Mouse (Mus musculus) small intestine, adult 2 months (tissue): ENCODE measurements around the gene Iscu.
"Not testable (repeated sequence)": the region's sequence is repeated elsewhere in the genome, so short reads cannot be mapped to it uniquely, and the experiment has no call there.

Experiments
- CTCF ChIP-seq: fragments of 200-500 bp; IDR thresholded peaks from 2 replicates; pipeline ENCODE4 v1.5.1; 2012; ENCODE audit warnings: low read depth, mild to moderate bottlenecking, control low read depth, inconsistent platforms, low read length, moderate library complexity, mixed read lengths; ENCODE audit not compliant: insufficient replicate concordance, insufficient read length; ENCODE audit errors: extremely low read depth
- POLR2A ChIP-seq: fragments of 200-500 bp; IDR thresholded peaks from 2 replicates; pipeline ENCODE4 v1.6.1; 2012; ENCODE audit warnings: low read depth, mild to moderate bottlenecking, control low read depth, inconsistent platforms, low read length, moderate library complexity

GRCm38 (mm10) chr5:113777728-113778127 is 5.2 kb downstream of the Iscu start:
- TF ChIP-seq CTCF, POLR2A: not testable (repeated sequence)
